Mouse (Mus musculus): ENCODE results near the gene Flot1.

DNA sequence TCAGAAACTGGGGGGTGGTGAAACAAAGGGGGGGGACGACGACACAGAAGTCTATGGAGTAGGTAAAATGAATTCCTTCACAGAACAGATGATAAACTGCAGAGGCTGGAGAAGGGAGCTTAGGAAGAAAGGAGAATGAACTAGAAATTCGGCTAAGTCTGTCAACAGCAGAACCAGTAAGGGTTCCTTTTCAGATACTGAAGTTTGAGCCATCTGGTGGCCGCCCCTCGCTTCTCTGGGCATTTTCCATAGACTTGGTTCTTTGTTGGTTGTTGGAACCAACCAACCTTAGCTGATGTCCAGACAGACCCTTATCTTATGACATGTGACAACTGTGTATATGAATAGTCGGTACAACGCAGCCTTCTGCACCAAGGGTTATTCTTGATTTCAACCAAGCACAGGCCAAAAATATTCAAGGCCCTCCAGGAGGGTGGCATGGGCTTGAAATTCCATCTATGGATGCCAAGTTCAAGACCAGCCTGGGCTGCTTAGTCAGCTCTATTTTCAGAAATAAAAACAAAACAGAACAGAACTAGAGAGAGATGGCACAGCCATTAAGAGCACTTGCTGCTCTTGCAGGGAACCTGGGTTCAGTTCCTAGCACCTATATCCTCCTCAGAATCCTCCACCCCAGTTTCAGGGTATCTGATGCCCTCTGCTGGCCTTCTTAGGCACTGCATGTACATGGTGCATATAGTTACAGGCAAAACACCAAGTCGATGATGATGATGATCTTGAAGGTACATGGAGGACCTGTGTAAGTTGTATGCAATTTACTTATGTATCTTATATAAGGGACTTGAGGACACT lies 48.1 kb downstream of the Flot1 start:
- TF ChIP-seq POLR2A (IDR thresholded peaks at IDR 0.05; ENCODE audit: extremely low read depth, insufficient read depth, low read length): no peak
- peak; percentile 20; the same call in 1 of the 2 replicates for TF ChIP-seq CTCF (IDR thresholded peaks at IDR 0.05; ENCODE audit: extremely low read depth, insufficient read depth, low read length)
